Mouse (Mus musculus): ENCODE measurements at regions not wholly inside any gene's neighbourhood (a gene's known extent, or its start where the extent isn't known, plus 50 kb on each side); places are given as distances from the start of the nearest gene placed in this dataset.

DNA sequence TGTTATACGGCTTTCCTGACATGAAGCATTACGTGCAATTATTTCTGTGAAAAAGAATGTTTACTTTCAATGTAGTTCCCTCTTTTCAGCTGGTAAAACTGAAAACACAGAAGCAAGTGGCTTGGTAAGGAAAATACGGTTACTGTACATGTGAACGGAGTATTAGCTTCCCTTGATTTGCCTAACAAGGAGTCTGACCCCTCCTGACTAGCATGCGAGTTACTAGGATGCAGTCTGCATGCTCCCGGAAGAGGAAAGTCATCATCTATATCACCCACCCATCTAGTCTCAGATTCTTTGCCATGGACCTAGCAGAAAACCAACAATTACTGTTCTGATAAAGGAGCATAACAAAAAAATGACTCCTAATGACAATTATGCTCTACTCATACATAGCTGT lies 611.5 kb downstream of the Slc22a22 start:
- TF ChIP-seq CTCF (IDR thresholded peaks at IDR 0.05): no peak
- no peak for TF ChIP-seq EP300 (IDR thresholded peaks at IDR 0.05)
